Mouse (Mus musculus): ENCODE measurements around the gene Rps6kl1. TPM values are rescaled to one million over a fixed set of nuclear protein-coding genes. Genes with fewer than 3 reads are reported as not detected.

Rps6kl1 gene
- total and polyA plus RNA-seq, 3 experiments = 0.21 to 0.86 (median 0.36) TPM

DNA sequence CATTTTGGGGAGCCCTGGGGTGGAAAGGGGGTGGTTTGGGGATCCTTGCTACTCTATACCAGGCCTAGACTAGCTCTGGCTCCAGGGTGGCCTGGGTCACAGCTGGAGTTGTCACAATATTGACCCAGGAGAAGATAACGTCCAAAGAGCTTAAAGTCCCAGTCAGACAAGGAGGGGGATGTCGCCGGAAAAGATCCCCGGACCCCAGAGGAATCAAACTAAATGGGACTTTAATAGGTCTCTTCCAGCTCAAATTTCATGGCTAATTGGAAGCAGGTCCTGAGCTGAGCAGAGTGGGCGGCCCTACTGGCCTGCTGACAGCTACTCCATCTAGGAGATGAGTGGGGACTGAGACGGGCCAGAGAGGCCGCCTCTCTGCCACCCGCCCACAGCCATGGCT, 46.9 kb upstream of the Rps6kl1 start:
- in situ Hi-C loops (cut with MboI; ENCODE audit: low pct_ligation_motif_present, low pct_unique_long_range_greater_than_20kb, low sequenced_read_pairs) = no loop called here

DNA sequence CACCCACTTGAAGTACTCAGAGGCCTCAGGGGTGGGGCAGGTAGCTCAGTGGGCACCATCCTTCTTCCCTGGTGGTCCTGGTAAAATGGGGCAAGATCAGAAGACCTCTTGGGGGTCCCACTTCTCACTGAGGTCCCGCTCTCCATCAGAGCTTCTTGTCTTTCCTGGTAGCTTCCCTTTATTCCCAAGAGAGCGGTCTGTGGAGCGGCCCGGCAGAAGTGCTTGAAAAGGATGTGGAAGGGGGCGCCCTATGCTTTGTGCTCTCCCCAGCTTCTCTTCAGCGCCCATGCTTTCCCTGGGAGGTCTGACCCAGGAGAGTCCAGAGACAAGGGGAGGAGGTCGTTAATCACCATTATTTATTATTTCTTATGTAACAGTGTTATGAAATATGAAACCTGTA, 46.3 kb upstream of the Rps6kl1 start:
- H3K9ac ChIP-seq (ENCODE audit: insufficient read depth, low read depth) = no peak overlapping the region
- TF ChIP-seq SMC3 (IDR thresholded peaks at IDR 0.05; ENCODE audit: low read depth, low read length) (no peak), USF2 (conservative IDR thresholded peaks at IDR 0.05; ENCODE audit: low read depth, low read length) (no peak), IRF4 (IDR thresholded peaks at IDR 0.05; ENCODE audit: low read depth, low read length) (no peak), CTCF (conservative IDR thresholded peaks at IDR 0.05 in 1 of 2, IDR thresholded peaks at IDR 0.05 in 1 of 2; ENCODE audit: low read depth in 2 of 2, low read length in 2 of 2) (no peak), ZKSCAN1 (IDR thresholded peaks at IDR 0.05; ENCODE audit: borderline replicate concordance, low read depth, low read length) (no peak), NELFE (IDR thresholded peaks at IDR 0.05; ENCODE audit: low read depth, low read length) (no peak), POLR2A (IDR thresholded peaks at IDR 0.05; ENCODE audit: low read depth, low read length) (no peak), HCFC1 (IDR thresholded peaks at IDR 0.05; ENCODE audit: low read depth, low read length) (no peak), ZNF384 (IDR thresholded peaks at IDR 0.05; ENCODE audit: low read depth, low read length) (no peak), RCOR1 (conservative IDR thresholded peaks at IDR 0.05; ENCODE audit: low read depth, low read length) (no peak)
- H3K4me2 ChIP-seq (ENCODE audit: insufficient read depth, low read depth, poor library complexity, severe bottlenecking) = no peak overlapping the region
- dilution Hi-C loops (cut with MboI; ENCODE audit: extremely low pct_ligation_motif_present, extremely low pct_unique_long_range_greater_than_20kb, low sequenced_read_pairs) = no loop called here
- no peak overlapping the region for H3K4me3 ChIP-seq (replicated peaks in 1 of 3; ENCODE audit: low read depth in 2 of 3, low read length in 2 of 3, poor library complexity in 1 of 3)
- DNase-seq (ENCODE audit: extremely low read depth) = no peak
- peaks cover 12 to 24% of the 10 kb centered on the region in 2 experiments for H3K4me1 ChIP-seq (ENCODE audit: control insufficient read depth in 1 of 2, insufficient read depth in 2 of 2)
- no peaks in the 10 kb centered on the region for H3K36me3 ChIP-seq (replicated peaks in 1 of 2; ENCODE audit: control insufficient read depth in 1 of 2, insufficient read depth in 1 of 2, low read length in 1 of 2)
- no peaks in the 10 kb centered on the region for H3K27me3 ChIP-seq (replicated peaks)
- H3K9me3 ChIP-seq (replicated peaks; ENCODE audit: low read length) = no peaks in the 10 kb centered on the region
- in situ Hi-C loops (cut with MboI; ENCODE audit: low pct_ligation_motif_present, low pct_unique_long_range_greater_than_20kb, low sequenced_read_pairs) = no loop called here
- H3K27ac ChIP-seq (ENCODE audit: insufficient read depth, low read depth) = no peak overlapping the region
- no peaks in the 10 kb centered on the region for H3K79me2 ChIP-seq (replicated peaks; ENCODE audit: control insufficient read depth, extremely low read depth, insufficient read depth, poor library complexity, severe bottlenecking)

More for the DNA sequence above, 46.9 kb upstream of the Rps6kl1 start:
- no peak overlapping the region for H3K9ac ChIP-seq (ENCODE audit: insufficient read depth, low read depth)
- H3K4me3 ChIP-seq (replicated peaks in 1 of 3; ENCODE audit: low read depth in 2 of 3, low read length in 2 of 3, poor library complexity in 1 of 3) = no peak overlapping the region
- H3K9me3 ChIP-seq (replicated peaks; ENCODE audit: low read length) = no peaks in the 10 kb centered on the region
- no peak overlapping the region for H3K27ac ChIP-seq (ENCODE audit: insufficient read depth, low read depth)
- peaks cover under 1% of the 10 kb centered on the region for H3K27me3 ChIP-seq (replicated peaks)
- H3K4me1 ChIP-seq (ENCODE audit: control insufficient read depth in 1 of 2, insufficient read depth in 2 of 2) = peaks cover 7 to 18% of the 10 kb centered on the region in 2 experiments
- dilution Hi-C loops (cut with MboI; ENCODE audit: extremely low pct_ligation_motif_present, extremely low pct_unique_long_range_greater_than_20kb, low sequenced_read_pairs) = no loop called here
- no peak for DNase-seq (ENCODE audit: extremely low read depth)
- H3K4me2 ChIP-seq (ENCODE audit: insufficient read depth, low read depth, poor library complexity, severe bottlenecking) = no peak overlapping the region
- no peaks in the 10 kb centered on the region for H3K79me2 ChIP-seq (replicated peaks; ENCODE audit: control insufficient read depth, extremely low read depth, insufficient read depth, poor library complexity, severe bottlenecking)
- H3K36me3 ChIP-seq (replicated peaks in 1 of 2; ENCODE audit: control insufficient read depth in 1 of 2, insufficient read depth in 1 of 2, low read length in 1 of 2) = no peaks in the 10 kb centered on the region
- TF ChIP-seq CHD2 (IDR thresholded peaks at IDR 0.05; ENCODE audit: low read length) (no peak), EP300 (IDR thresholded peaks at IDR 0.05; ENCODE audit: low read length) (no peak), JUN (IDR thresholded peaks at IDR 0.05; ENCODE audit: insufficient read depth, low read depth, low read length) (no peak), MEF2A (IDR thresholded peaks at IDR 0.05; ENCODE audit: borderline replicate concordance, low read depth, low read length) (no peak), JUND (conservative IDR thresholded peaks at IDR 0.05; ENCODE audit: low read depth, low read length) (no peak), ZMIZ1 (IDR thresholded peaks at IDR 0.05; ENCODE audit: low read depth, low read length) (no peak), MAX (IDR thresholded peaks at IDR 0.05; ENCODE audit: low read length) (no peak), SMC3 (IDR thresholded peaks at IDR 0.05; ENCODE audit: low read depth, low read length) (no peak), ZNF384 (IDR thresholded peaks at IDR 0.05; ENCODE audit: low read depth, low read length) (no peak), POLR2AphosphoS2 (IDR thresholded peaks at IDR 0.05; ENCODE audit: low read depth, low read length) (no peak), HCFC1 (IDR thresholded peaks at IDR 0.05; ENCODE audit: low read depth, low read length) (no peak), POLR2A (IDR thresholded peaks at IDR 0.05; ENCODE audit: low read depth, low read length) (no peak), ETS1 (conservative IDR thresholded peaks at IDR 0.05; ENCODE audit: low read depth, low read length) (no peak), E2F4 (IDR thresholded peaks at IDR 0.05; ENCODE audit: insufficient replicate concordance, low read depth, low read length) (no peak), NELFE (IDR thresholded peaks at IDR 0.05; ENCODE audit: low read depth, low read length) (no peak), BHLHE40 (IDR thresholded peaks at IDR 0.05; ENCODE audit: low read depth, low read length) (no peak), TBP (conservative IDR thresholded peaks at IDR 0.05; ENCODE audit: low read depth, low read length) (no peak), RAD21 (IDR thresholded peaks at IDR 0.05; ENCODE audit: low read depth, low read length) (no peak), MYC (IDR thresholded peaks at IDR 0.05; ENCODE audit: low read depth, low read length) (no peak), MAFK (IDR thresholded peaks at IDR 0.05; ENCODE audit: insufficient replicate concordance, low read length) (no peak)
